Mouse (Mus musculus) hindbrain, embryonic 11.5 days (tissue): ENCODE measurements around the gene Opalin. TPM values are rescaled to one million over a fixed set of nuclear protein-coding genes. Genes with fewer than 3 reads are reported as not detected.

Experiments used
- ATAC-seq: fragments of 200-750 bp; cut with Nextera tagmentation; 2 replicates; pipeline ENCODE4 v1.8.0; 2017; ENCODE audit warnings: mild to moderate bottlenecking, moderate TSS enrichment, moderate library complexity; ENCODE audit not compliant: low FRiP score
- DNase-seq: peaks from one replicate; pipeline ENCODE4 v3.0.0-alpha.2; 2015; ENCODE audit warnings: low spot score
- H3K27ac ChIP-seq: fragments of 300-500 bp; sonication (generic); 2 replicates; pipeline ENCODE4 v1.5.1; 2014; ENCODE audit warnings: mild to moderate bottlenecking, low read depth, low read length
- H3K27me3 ChIP-seq: fragments of 300-500 bp; sonication (generic); 2 replicates; pipeline ENCODE4 v1.6.1; 2014; ENCODE audit warnings: mild to moderate bottlenecking, low read length, moderate library complexity, mixed read lengths; ENCODE audit not compliant: control insufficient read depth, insufficient read depth
- H3K36me3 ChIP-seq: fragments of 300-500 bp; sonication (generic); 2 replicates; pipeline ENCODE4 v1.6.1; 2014; ENCODE audit warnings: mild to moderate bottlenecking, low read length, moderate library complexity, mixed read lengths; ENCODE audit not compliant: control insufficient read depth, insufficient read depth
- H3K4me1 ChIP-seq: fragments of 300-500 bp; sonication (generic); replicated peaks from 2 replicates; pipeline ENCODE4 v1.6.1; 2014; ENCODE audit warnings: low read length, mixed read lengths; ENCODE audit not compliant: control insufficient read depth, insufficient read depth
- H3K4me2 ChIP-seq: fragments of 300-500 bp; sonication (generic); replicated peaks from 2 replicates; pipeline ENCODE4 v1.6.1; 2014; ENCODE audit warnings: mild to moderate bottlenecking, low read depth, low read length
- H3K4me3 ChIP-seq: fragments of 300-500 bp; sonication (generic); 2 replicates; pipeline ENCODE4 v1.5.1; 2014; ENCODE audit warnings: low read depth, low read length
- H3K9ac ChIP-seq: fragments of 300-500 bp; sonication (generic); 2 replicates; pipeline ENCODE4 v1.6.1; 2014; ENCODE audit warnings: low read depth, low read length
- H3K9me3 ChIP-seq: fragments of 300-500 bp; sonication (generic); 2 replicates; pipeline ENCODE4 v1.6.1; 2016; ENCODE audit warnings: low read length; ENCODE audit not compliant: control insufficient read depth
- WGBS: fragments of 180-500 bp; shearing (Covaris S2); extraction: QIAGEN DNeasy Blood & Tissue Kit; methylation state at CpG from one replicate; pipeline ENCODE4 v1.1.7; 2014; 5-methylcytosine and 5-hydroxymethylcytosine counted together
- polyA plus RNA-seq: library from polyadenylated mRNA; unstranded; fragments of >200 nt; fragmentation: Nextera tagmentation; extraction: Ambion mirVana; gene quantifications from 2 replicates; pipeline ENCODE4 v1.2.1, GENCODE M21; 2014

The Opalin gene
- polyA plus RNA-seq = not detected in 2 replicates

GRCm38 (mm10) chr19:41076906-41077305 lies at the start of gene Opalin:
Gene Opalin, minus strand, starts transcription at chr19:41077113.
- ATAC-seq (no peak), DNase-seq (no peak)
- no peak within 1 kb of the TSS for H3K9ac ChIP-seq

GRCm38 (mm10) chr19:41123009-41123408 lies 46.1 kb upstream of the Opalin start:
- Histone ChIP-seq H3K27ac (no peak overlapping the region), H3K4me2 (no peak overlapping the region), H3K9ac (no peak overlapping the region), H3K36me3 (no peaks in the 10 kb centered on the region), H3K9me3 (no peaks in the 10 kb centered on the region), H3K4me3 (no peak overlapping the region), H3K4me1 (no peaks in the 10 kb centered on the region), H3K27me3 (no peaks in the 10 kb centered on the region)
- DNase-seq (no peak), ATAC-seq (no peak)
- WGBS = 46% methylated on average over 3 of the region's 3 CpGs

More at GRCm38 (mm10) chr19:41076906-41077305, at the start of gene Opalin:
- Histone ChIP-seq H3K27ac (no peak within 1 kb of the TSS), H3K4me3 (no peak within 1 kb of the TSS), H3K4me2 (no peak within 1 kb of the TSS), H3K9me3 (no peaks in the 10 kb centered on the region), H3K27me3 (no peaks in the 10 kb centered on the region), H3K4me1 (peaks cover 3% of the 10 kb centered on the region; the same call in 1 of the 2 replicates), H3K36me3 (no peaks in the 10 kb centered on the region)
- WGBS = 82% methylated on average over 3 of the region's 3 CpGs

GRCm38 (mm10) chr19:41119924-41120323 lies 43.0 kb upstream of the Opalin start:
- Histone ChIP-seq H3K27me3 (no peaks in the 10 kb centered on the region), H3K9ac (no peak overlapping the region), H3K36me3 (no peaks in the 10 kb centered on the region), H3K4me3 (no peak overlapping the region), H3K9me3 (no peaks in the 10 kb centered on the region), H3K4me1 (no peaks in the 10 kb centered on the region), H3K4me2 (no peak overlapping the region), H3K27ac (no peak overlapping the region)
- no peak for DNase-seq
- ATAC-seq = no peak
- WGBS = 94% methylated on average over 13 of the region's 13 CpGs

GRCm38 (mm10) chr19:41118346-41118745 lies 41.4 kb upstream of the Opalin start:
- Histone ChIP-seq H3K9ac (no peak overlapping the region), H3K36me3 (no peaks in the 10 kb centered on the region), H3K27ac (no peak overlapping the region), H3K27me3 (no peaks in the 10 kb centered on the region), H3K9me3 (no peaks in the 10 kb centered on the region), H3K4me1 (no peaks in the 10 kb centered on the region), H3K4me3 (no peak overlapping the region), H3K4me2 (no peak overlapping the region)
- DNase-seq (no peak), ATAC-seq (no peak)
- 65% methylated on average over 6 of the region's 6 CpGs for WGBS

- Histone ChIP-seq H3K4me1 (no peaks in the 10 kb centered on the region), H3K9ac (no peak overlapping the region), H3K4me3 (no peak overlapping the region), H3K36me3 (no peaks in the 10 kb centered on the region), H3K27me3 (no peaks in the 10 kb centered on the region), H3K4me2 (no peak overlapping the region), H3K9me3 (no peaks in the 10 kb centered on the region), H3K27ac (no peak overlapping the region)
- 85% methylated on average over 4 of the region's 4 CpGs for WGBS
- no peak for ATAC-seq
- no peak for DNase-seq
These were observed 40.4 kb upstream of the Opalin start for GRCm38 (mm10) chr19:41117334-41117733.

GRCm38 (mm10) chr19:41114611-41115010 lies 37.7 kb upstream of the Opalin start:
- H3K9ac ChIP-seq = no peak overlapping the region
- H3K9me3 ChIP-seq = no peaks in the 10 kb centered on the region
- peak; percentile 50; the same call in 1 of the 2 replicates for ATAC-seq
- H3K36me3 ChIP-seq = no peaks in the 10 kb centered on the region
- no peak overlapping the region for H3K4me2 ChIP-seq
- WGBS = 44% methylated on average over 5 of the region's 5 CpGs
- H3K27ac ChIP-seq = 0 out of 2 replicates have a peak overlapping the region, but pooled peaks have one; percentile 39
- H3K27me3 ChIP-seq = no peaks in the 10 kb centered on the region
- DNase-seq = no peak
- H3K4me3 ChIP-seq = no peak overlapping the region
- no peaks in the 10 kb centered on the region for H3K4me1 ChIP-seq

- Histone ChIP-seq H3K4me3 (no peak overlapping the region), H3K4me2 (no peak overlapping the region)
These were observed 37.1 kb upstream of the Opalin start for GRCm38 (mm10) chr19:41113911-41114531.

GRCm38 (mm10) chr19:41112609-41113008 lies 35.7 kb upstream of the Opalin start:
- Histone ChIP-seq H3K27me3 (no peaks in the 10 kb centered on the region), H3K4me3 (no peak overlapping the region), H3K4me1 (no peaks in the 10 kb centered on the region), H3K9ac (no peak overlapping the region), H3K36me3 (no peaks in the 10 kb centered on the region), H3K27ac (no peak overlapping the region), H3K4me2 (no peak overlapping the region), H3K9me3 (no peaks in the 10 kb centered on the region)
- no peak for ATAC-seq
- DNase-seq = no peak
- WGBS = 53% methylated on average over 6 of the region's 6 CpGs

More at GRCm38 (mm10) chr19:41113911-41114531, 37.1 kb upstream of the Opalin start:
- no peaks in the 10 kb centered on the region for H3K27me3 ChIP-seq
- no peak overlapping the region for H3K9ac ChIP-seq
- H3K9me3 ChIP-seq = no peaks in the 10 kb centered on the region
- DNase-seq = peak; percentile 46
- no peaks in the 10 kb centered on the region for H3K36me3 ChIP-seq
- H3K27ac ChIP-seq = no peak overlapping the region
- 57% methylated on average over 17 of the region's 17 CpGs for WGBS
- H3K4me1 ChIP-seq = no peaks in the 10 kb centered on the region
- ATAC-seq = peak; percentile 84

- no peak overlapping the region for H3K4me3 ChIP-seq
- H3K9me3 ChIP-seq = no peaks in the 10 kb centered on the region
- H3K36me3 ChIP-seq = no peaks in the 10 kb centered on the region
- H3K27ac ChIP-seq = no peak overlapping the region
- DNase-seq (no peak), ATAC-seq (no peak)
- no peak overlapping the region for H3K4me2 ChIP-seq
- WGBS = 59% methylated on average over 5 of the region's 5 CpGs
- no peak overlapping the region for H3K9ac ChIP-seq
- no peaks in the 10 kb centered on the region for H3K4me1 ChIP-seq
- no peaks in the 10 kb centered on the region for H3K27me3 ChIP-seq
These were observed 33.1 kb upstream of the Opalin start for GRCm38 (mm10) chr19:41109991-41110390.
